Mouse (Mus musculus): ENCODE results near the gene Drap1. TPM values are rescaled to one million over a fixed set of nuclear protein-coding genes. Genes with fewer than 3 reads are reported as not detected.

The Drap1 gene
- total RNA-seq, 1 experiment, result 124 TPM

- TF ChIP-seq HCFC1 (IDR thresholded peaks at IDR 0.05; ENCODE audit: borderline replicate concordance, insufficient read depth, low read length), result no peak
- no peak for TF ChIP-seq ZC3H11A (IDR thresholded peaks at IDR 0.05; ENCODE audit: borderline replicate concordance, low read depth, low read length)
- TF ChIP-seq CHD2 (IDR thresholded peaks at IDR 0.05; ENCODE audit: low read depth, low read length), result no peak
- no peak for TF ChIP-seq MAFK (IDR thresholded peaks at IDR 0.05; ENCODE audit: insufficient read depth, low read depth, low read length)
- no peak for TF ChIP-seq ZNF384 (IDR thresholded peaks at IDR 0.05; ENCODE audit: low read depth, low read length)
- H3K9ac ChIP-seq (ENCODE audit: insufficient read depth, low read depth, low read length, poor library complexity, severe bottlenecking), result no peak overlapping the region
- peaks cover 0 to 16% of the 10 kb centered on the region in 2 experiments; a peak in 1 of 4 replicates for H3K4me1 ChIP-seq (ENCODE audit: control insufficient read depth in 2 of 2, insufficient read depth in 2 of 2, low read length in 2 of 2, poor library complexity in 1 of 2)
Observed at GRCm38 (mm10) chr19:5395371-5395770, 29.4 kb downstream of the Drap1 start.

GRCm38 (mm10) chr19:5394168-5394567, 30.6 kb downstream of the Drap1 start:
- Histone ChIP-seq H3K27ac (ENCODE audit: insufficient read depth, low read depth, low read length, poor library complexity, severe bottlenecking) (no peak overlapping the region), H3K4me3 (ENCODE audit: insufficient read depth in 1 of 2, low read depth in 1 of 2, low read length in 2 of 2, poor library complexity in 1 of 2, severe bottlenecking in 1 of 2) (no peak overlapping the region), H3K36me3 (ENCODE audit: control insufficient read depth, insufficient read depth, low read length, poor library complexity, severe bottlenecking) (no peaks in the 10 kb centered on the region), H3K9ac (ENCODE audit: insufficient read depth, low read depth, low read length, poor library complexity, severe bottlenecking) (no peak overlapping the region), H3K4me1 (ENCODE audit: control insufficient read depth in 2 of 2, insufficient read depth in 2 of 2, low read length in 2 of 2, poor library complexity in 1 of 2) (peaks cover 0 to 12% of the 10 kb centered on the region in 2 experiments; a peak in 1 of 4 replicates), H3K9me3 (ENCODE audit: control insufficient read depth, insufficient read depth, low read depth, low read length) (no peaks in the 10 kb centered on the region)
- DNase-seq (ENCODE audit: low read depth, low spot score), result no peak
- in situ Hi-C loops (cut with MboI; ENCODE audit: low sequenced_read_pairs in 2 of 2, unreplicated experiment in 2 of 2), result no loop called here
- TF ChIP-seq CHD2 (IDR thresholded peaks at IDR 0.05; ENCODE audit: low read depth, low read length) (no peak), ZNF384 (IDR thresholded peaks at IDR 0.05; ENCODE audit: low read depth, low read length) (no peak)

More at GRCm38 (mm10) chr19:5395371-5395770, 29.4 kb downstream of the Drap1 start:
- no peaks in the 10 kb centered on the region for H3K9me3 ChIP-seq (ENCODE audit: control insufficient read depth, insufficient read depth, low read depth, low read length)
- H3K36me3 ChIP-seq (ENCODE audit: control insufficient read depth, insufficient read depth, low read length, poor library complexity, severe bottlenecking), result no peaks in the 10 kb centered on the region
- H3K4me3 ChIP-seq (ENCODE audit: insufficient read depth in 1 of 2, low read depth in 1 of 2, low read length in 2 of 2, poor library complexity in 1 of 2, severe bottlenecking in 1 of 2), result no peak overlapping the region
- in situ Hi-C loops (cut with MboI; ENCODE audit: low sequenced_read_pairs in 2 of 2, unreplicated experiment in 2 of 2), result no loop called here
- no peak for DNase-seq (ENCODE audit: low read depth, low spot score)
- no peak overlapping the region for H3K27ac ChIP-seq (ENCODE audit: insufficient read depth, low read depth, low read length, poor library complexity, severe bottlenecking)

- in situ Hi-C loops (cut with MboI; ENCODE audit: low sequenced_read_pairs in 2 of 2, unreplicated experiment in 2 of 2), result no loop called here
- no peak for DNase-seq (ENCODE audit: low read depth, low spot score)
- TF ChIP-seq ZNF384 (IDR thresholded peaks at IDR 0.05; ENCODE audit: low read depth, low read length), result no peak
- TF ChIP-seq MAFK (IDR thresholded peaks at IDR 0.05; ENCODE audit: insufficient read depth, low read depth, low read length), result no peak
- no peak for TF ChIP-seq HCFC1 (IDR thresholded peaks at IDR 0.05; ENCODE audit: borderline replicate concordance, insufficient read depth, low read length)
- TF ChIP-seq ZC3H11A (IDR thresholded peaks at IDR 0.05; ENCODE audit: borderline replicate concordance, low read depth, low read length), result no peak
- no peak for TF ChIP-seq CHD2 (IDR thresholded peaks at IDR 0.05; ENCODE audit: low read depth, low read length)
- Histone ChIP-seq H3K9ac (ENCODE audit: insufficient read depth, low read depth, low read length, poor library complexity, severe bottlenecking) (no peak overlapping the region), H3K9me3 (ENCODE audit: control insufficient read depth, insufficient read depth, low read depth, low read length) (no peaks in the 10 kb centered on the region), H3K27ac (ENCODE audit: insufficient read depth, low read depth, low read length, poor library complexity, severe bottlenecking) (no peak overlapping the region), H3K36me3 (ENCODE audit: control insufficient read depth, insufficient read depth, low read length, poor library complexity, severe bottlenecking) (no peaks in the 10 kb centered on the region), H3K4me3 (ENCODE audit: insufficient read depth in 1 of 2, low read depth in 1 of 2, low read length in 2 of 2, poor library complexity in 1 of 2, severe bottlenecking in 1 of 2) (no peak overlapping the region), H3K4me1 (ENCODE audit: control insufficient read depth in 2 of 2, insufficient read depth in 2 of 2, low read length in 2 of 2, poor library complexity in 1 of 2) (peaks cover 0 to 12% of the 10 kb centered on the region in 2 experiments; a peak in 1 of 4 replicates)
Observed at GRCm38 (mm10) chr19:5392892-5393291, 31.9 kb downstream of the Drap1 start.

- no peak for DNase-seq (ENCODE audit: low read depth, low spot score)
- Histone ChIP-seq H3K9me3 (ENCODE audit: control insufficient read depth, insufficient read depth, low read depth, low read length) (no peaks in the 10 kb centered on the region), H3K9ac (ENCODE audit: insufficient read depth, low read depth, low read length, poor library complexity, severe bottlenecking) (peak overlapping the region; percentile 89; the same call in 1 of the 2 replicates), H3K4me3 (ENCODE audit: insufficient read depth in 1 of 2, low read depth in 1 of 2, low read length in 2 of 2, poor library complexity in 1 of 2, severe bottlenecking in 1 of 2) (peak overlapping the region; percentile 73 to 94), H3K36me3 (ENCODE audit: control insufficient read depth, insufficient read depth, low read length, poor library complexity, severe bottlenecking) (peaks cover 4% of the 10 kb centered on the region; the same call in 1 of the 2 replicates), H3K4me1 (ENCODE audit: control insufficient read depth in 2 of 2, insufficient read depth in 2 of 2, low read length in 2 of 2, poor library complexity in 1 of 2) (peaks cover 2 to 14% of the 10 kb centered on the region in 2 experiments; a peak in 1 of 4 replicates), H3K27ac (ENCODE audit: insufficient read depth, low read depth, low read length, poor library complexity, severe bottlenecking) (no peak overlapping the region)
- in situ Hi-C loops (cut with MboI; ENCODE audit: low sequenced_read_pairs in 2 of 2, unreplicated experiment in 2 of 2), result no loop called here
- TF ChIP-seq HCFC1 (IDR thresholded peaks at IDR 0.05; ENCODE audit: borderline replicate concordance, insufficient read depth, low read length) (no peak), ZNF384 (IDR thresholded peaks at IDR 0.05; ENCODE audit: low read depth, low read length) (no peak), ZC3H11A (IDR thresholded peaks at IDR 0.05; ENCODE audit: borderline replicate concordance, low read depth, low read length) (no peak), MAFK (IDR thresholded peaks at IDR 0.05; ENCODE audit: insufficient read depth, low read depth, low read length) (no peak), CHD2 (IDR thresholded peaks at IDR 0.05; ENCODE audit: low read depth, low read length) (no peak)
Observed at GRCm38 (mm10) chr19:5390416-5390815, 34.4 kb downstream of the Drap1 start.

- Histone ChIP-seq H3K4me1 (ENCODE audit: control insufficient read depth in 2 of 2, insufficient read depth in 2 of 2, low read length in 2 of 2, poor library complexity in 1 of 2) (peaks cover 2 to 14% of the 10 kb centered on the region in 2 experiments; a peak in 1 of 4 replicates), H3K9me3 (ENCODE audit: control insufficient read depth, insufficient read depth, low read depth, low read length) (no peaks in the 10 kb centered on the region), H3K36me3 (ENCODE audit: control insufficient read depth, insufficient read depth, low read length, poor library complexity, severe bottlenecking) (peaks cover 10% of the 10 kb centered on the region), H3K27ac (ENCODE audit: insufficient read depth, low read depth, low read length, poor library complexity, severe bottlenecking) (peak overlapping the region; percentile 28), H3K4me3 (ENCODE audit: insufficient read depth in 1 of 2, low read depth in 1 of 2, low read length in 2 of 2, poor library complexity in 1 of 2, severe bottlenecking in 1 of 2) (peak overlapping the region; percentile 73 to 94), H3K9ac (ENCODE audit: insufficient read depth, low read depth, low read length, poor library complexity, severe bottlenecking) (peak overlapping the region; percentile 89)
- TF ChIP-seq ZNF384 (IDR thresholded peaks at IDR 0.05; ENCODE audit: low read depth, low read length) (no peak), HCFC1 (IDR thresholded peaks at IDR 0.05; ENCODE audit: borderline replicate concordance, insufficient read depth, low read length) (no peak)
- in situ Hi-C loops (cut with MboI; ENCODE audit: low sequenced_read_pairs in 2 of 2, unreplicated experiment in 2 of 2), result no loop called here
- DNase-seq (ENCODE audit: low read depth, low spot score), result no peak
Observed at GRCm38 (mm10) chr19:5389647-5390046, 35.1 kb downstream of the Drap1 start.

Data from ES-E14 (cell line).